Mouse (Mus musculus) liver, postnatal 0 days (tissue): ENCODE data around the gene Stx18. TPM values are rescaled to one million over a fixed set of nuclear protein-coding genes. Genes with fewer than 3 reads are reported as not detected.
A peak's percentile ranks its signal among the peaks of the same experiment; 100 is the strongest.

ENCODE experiments used
- ATAC-seq: fragments of 200-750 bp; cut with Nextera tagmentation; 2 replicates; pipeline ENCODE4 v1.8.0; 2017; ENCODE audit warnings: mild to moderate bottlenecking, moderate library complexity
- DNase-seq: peaks from one replicate; pipeline ENCODE4 v3.0.0-alpha.2; 2016
- H3K27ac ChIP-seq: fragments of 300-500 bp; sonication (generic); 2 replicates; pipeline ENCODE4 v1.5.1; 2014; ENCODE audit warnings: antibody characterized with exemption, moderate library complexity, mild to moderate bottlenecking, low read depth
- H3K27me3 ChIP-seq: fragments of 300-500 bp; sonication (generic); 2 replicates; pipeline ENCODE4 v1.6.1; 2014; ENCODE audit warnings: low read length, control low read depth, mixed read lengths; ENCODE audit not compliant: insufficient read depth
- H3K36me3 ChIP-seq: fragments of 300-500 bp; sonication (generic); replicated peaks from 2 replicates; pipeline ENCODE4 v1.6.1; 2014; ENCODE audit warnings: mild to moderate bottlenecking, control low read depth, low read length, moderate library complexity, mixed read lengths; ENCODE audit not compliant: insufficient read depth
- H3K4me1 ChIP-seq: fragments of 300-500 bp; sonication (generic); 2 replicates; pipeline ENCODE4 v1.6.1; 2014; ENCODE audit warnings: antibody characterized with exemption, mild to moderate bottlenecking, control low read depth; ENCODE audit not compliant: insufficient read depth
- H3K4me2 ChIP-seq: fragments of 300-500 bp; sonication (generic); 2 replicates; pipeline ENCODE4 v1.6.1; 2014; ENCODE audit warnings: low read depth, mild to moderate bottlenecking, low read length, moderate library complexity, mixed read lengths
- H3K4me3 ChIP-seq: fragments of 300-500 bp; sonication (generic); 2 replicates; pipeline ENCODE4 v1.5.1; 2014; ENCODE audit warnings: low read depth, low read length
- H3K9ac ChIP-seq: fragments of 300-500 bp; sonication (generic); replicated peaks from 2 replicates; pipeline ENCODE4 v1.6.1; 2014; ENCODE audit warnings: mild to moderate bottlenecking, moderate library complexity
- H3K9me3 ChIP-seq: fragments of 300-500 bp; sonication (generic); 2 replicates; pipeline ENCODE4 v1.6.1; 2016; ENCODE audit warnings: mild to moderate bottlenecking, control low read depth, low read length, mixed read lengths
- CTCF ChIP-seq: sonication (generic); IDR thresholded peaks from 2 replicates; pipeline ENCODE4 v1.5.1; 2016; ENCODE audit warnings: antibody characterized with exemption, low read depth
- EP300 ChIP-seq: IDR thresholded peaks from 2 replicates; pipeline ENCODE4 v1.6.1; 2016; ENCODE audit warnings: antibody characterized with exemption, low read depth, mild to moderate bottlenecking
- WGBS: fragments of 180-500 bp; shearing (Covaris S2); extraction: QIAGEN DNeasy Blood & Tissue Kit; methylation state at CpG from one replicate; pipeline ENCODE4 v1.1.7; 2014; ENCODE audit not compliant: insufficient replicate concordance; 5-methylcytosine and 5-hydroxymethylcytosine counted together
- polyA plus RNA-seq: library from polyadenylated mRNA; unstranded; fragments of >200 nt; fragmentation: Nextera tagmentation; extraction: Ambion mirVana; gene quantifications from 2 replicates; pipeline ENCODE4 v1.2.1, GENCODE M21; 2015

Gene Stx18
- polyA plus RNA-seq, 1 experiment from 2014 or later = 15.2 TPM

DNA sequence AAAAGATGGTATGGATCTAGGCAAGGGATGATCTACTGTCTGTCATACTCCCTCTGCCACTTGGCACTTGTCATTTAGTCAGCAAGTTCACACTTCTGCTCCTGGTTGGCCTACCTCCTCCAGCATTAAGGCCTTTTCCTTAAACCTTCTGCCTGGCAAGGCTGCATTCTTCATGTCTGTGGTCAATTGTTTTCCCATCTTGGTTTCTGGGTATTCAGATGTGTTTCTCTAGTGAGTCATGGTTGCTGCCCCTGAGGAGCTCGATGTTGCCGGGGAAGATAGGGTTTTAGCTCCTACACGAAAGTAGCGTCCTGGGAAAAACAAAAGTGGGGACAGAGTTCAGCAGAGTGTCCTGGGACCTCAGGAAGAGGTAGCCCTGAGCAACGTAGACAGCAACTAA lies 80.7 kb downstream of the Stx18 start:
- no peaks in the 10 kb centered on the region for H3K27me3 ChIP-seq
- no peak for TF ChIP-seq CTCF
- no peak for TF ChIP-seq EP300
- H3K9ac ChIP-seq = no peak overlapping the region
- H3K4me1 ChIP-seq = no peaks in the 10 kb centered on the region
- H3K27ac ChIP-seq = no peak overlapping the region
- no peak for DNase-seq
- 89% methylated on average over 5 of the region's 5 CpGs for WGBS
- ATAC-seq = no peak
- H3K36me3 ChIP-seq = peaks cover 7% of the 10 kb centered on the region
- no peaks in the 10 kb centered on the region for H3K9me3 ChIP-seq
- no peak overlapping the region for H3K4me2 ChIP-seq
- no peak overlapping the region for H3K4me3 ChIP-seq

DNA sequence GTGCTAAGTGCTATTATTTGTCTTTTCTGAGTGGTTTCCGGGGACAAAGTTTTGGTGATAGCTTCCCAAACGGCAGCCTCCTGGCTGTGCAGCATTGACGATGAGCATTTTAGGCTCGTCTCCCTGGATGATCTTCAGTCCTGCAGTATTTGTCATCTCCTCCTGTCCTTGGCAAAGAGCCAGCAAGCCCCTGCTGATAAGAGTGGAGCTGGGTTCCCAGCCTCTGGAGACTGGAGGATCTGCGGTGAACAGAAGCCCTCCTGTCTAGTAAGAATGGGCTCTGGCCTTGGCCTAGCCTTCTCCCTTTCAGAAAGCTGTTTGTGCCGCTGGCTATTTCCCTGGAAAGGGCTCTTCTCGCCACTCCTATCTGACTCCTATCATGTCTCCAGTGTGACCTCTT lies 83.2 kb downstream of the Stx18 start:
- no peak for DNase-seq
- no peak for TF ChIP-seq EP300
- TF ChIP-seq CTCF = no peak
- 69% methylated on average over 7 of the region's 7 CpGs for WGBS

DNA sequence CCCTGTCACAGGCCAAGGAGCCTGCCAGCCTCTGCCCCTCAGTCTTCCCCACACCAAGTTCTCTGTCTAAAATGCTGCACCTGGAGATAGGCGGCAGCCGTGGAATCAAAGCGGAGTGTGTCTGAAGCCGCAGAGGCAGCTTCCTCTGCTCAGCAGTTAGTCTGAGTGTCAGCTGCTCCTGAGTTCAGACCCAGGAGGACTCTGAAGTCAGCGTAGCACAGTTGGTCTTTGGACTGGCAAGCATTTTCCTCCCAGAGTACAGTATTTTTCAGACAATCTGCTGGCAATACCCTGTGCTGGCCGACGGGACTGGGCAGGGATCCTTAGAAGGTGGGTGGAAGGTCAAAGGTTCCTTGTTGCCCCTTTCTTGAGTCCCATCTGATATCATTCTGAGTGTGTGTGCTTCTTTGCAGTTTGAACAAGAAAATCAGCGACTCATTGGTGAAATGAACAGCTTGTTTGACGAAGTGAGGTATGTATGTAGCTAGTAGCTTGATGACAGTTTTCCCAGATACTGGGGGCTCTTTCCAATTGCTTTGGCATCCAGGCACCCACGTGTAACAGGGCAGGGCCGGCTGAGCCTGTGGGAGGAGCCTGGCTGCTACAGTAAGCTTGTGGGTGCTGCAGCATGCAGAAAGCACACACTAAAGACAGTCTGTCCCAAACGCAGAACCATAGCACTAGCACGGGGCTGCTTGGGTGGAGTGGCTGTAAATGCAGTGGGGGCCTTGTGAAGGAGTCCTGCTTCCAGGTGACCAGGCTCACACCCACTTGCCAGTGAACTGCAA lies 88.2 kb downstream of the Stx18 start:
- 82% methylated on average over 13 of the region's 13 CpGs for WGBS
- Histone ChIP-seq H3K9ac (no peak overlapping the region), H3K9me3 (no peaks in the 10 kb centered on the region), H3K27me3 (no peaks in the 10 kb centered on the region), H3K4me3 (no peak overlapping the region), H3K4me2 (no peak overlapping the region), H3K4me1 (no peaks in the 10 kb centered on the region), H3K27ac (no peak overlapping the region), H3K36me3 (peaks cover 4% of the 10 kb centered on the region)
- ATAC-seq (no peak), DNase-seq (no peak)
- TF ChIP-seq CTCF (no peak), EP300 (no peak)

More for the DNA sequence above, 83.2 kb downstream of the Stx18 start:
- Histone ChIP-seq H3K4me3 (no peak overlapping the region), H3K4me2 (no peak overlapping the region), H3K27me3 (no peaks in the 10 kb centered on the region), H3K36me3 (peaks cover 4% of the 10 kb centered on the region), H3K4me1 (no peaks in the 10 kb centered on the region), H3K27ac (no peak overlapping the region), H3K9ac (no peak overlapping the region), H3K9me3 (no peaks in the 10 kb centered on the region)
- ATAC-seq = no peak

DNA sequence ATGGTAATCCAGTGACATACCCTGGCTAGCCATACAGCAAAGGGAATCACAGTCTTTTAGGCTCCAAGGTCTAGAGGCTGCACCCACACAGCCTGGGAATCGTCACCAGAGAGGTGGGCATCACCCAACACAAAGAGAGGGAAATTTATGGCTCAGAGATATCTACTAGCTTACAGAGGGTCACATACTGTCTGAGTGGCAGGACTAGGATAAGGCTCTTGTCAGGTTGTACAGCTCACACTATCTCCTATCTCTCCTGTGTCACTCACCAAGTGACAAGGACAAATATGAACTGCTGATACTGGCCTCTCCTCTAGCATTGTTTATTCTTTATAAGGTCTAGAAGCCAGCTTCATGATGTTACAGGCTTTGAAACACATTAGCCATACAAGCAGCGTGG lies 90.8 kb downstream of the Stx18 start:
- Histone ChIP-seq H3K4me2 (no peak overlapping the region), H3K36me3 (peaks cover 4% of the 10 kb centered on the region), H3K4me3 (no peak overlapping the region), H3K9ac (no peak overlapping the region), H3K27ac (no peak overlapping the region), H3K4me1 (no peaks in the 10 kb centered on the region), H3K9me3 (no peaks in the 10 kb centered on the region), H3K27me3 (no peaks in the 10 kb centered on the region)
- no peak for DNase-seq
- TF ChIP-seq CTCF = no peak
- 81% methylated on average over 2 of the region's 2 CpGs for WGBS
- ATAC-seq = no peak

DNA sequence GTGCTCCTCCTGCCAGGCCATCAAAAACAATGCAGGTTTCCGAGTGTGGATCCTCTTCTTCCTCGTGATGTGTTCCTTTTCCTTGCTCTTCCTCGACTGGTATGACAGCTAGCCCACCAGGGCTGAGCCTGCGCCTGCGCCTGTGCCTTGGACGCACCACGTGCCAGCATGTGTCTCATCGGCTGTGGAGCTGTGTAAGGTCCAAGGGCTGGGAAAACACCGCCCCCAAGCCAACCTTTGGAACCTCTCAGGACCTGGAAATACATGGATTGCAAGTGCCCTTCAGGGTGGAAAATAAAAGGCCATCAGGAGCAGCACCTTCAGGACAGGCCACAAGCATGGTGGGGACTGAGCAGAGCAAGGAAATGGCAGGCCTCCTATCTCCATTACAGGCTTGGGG lies 97.7 kb downstream of the Stx18 start:
- TF ChIP-seq CTCF = no peak
- TF ChIP-seq EP300 = no peak
- Histone ChIP-seq H3K9ac (no peak overlapping the region), H3K4me2 (no peak overlapping the region), H3K4me3 (no peak overlapping the region), H3K27ac (no peak overlapping the region), H3K4me1 (no peaks in the 10 kb centered on the region), H3K9me3 (no peaks in the 10 kb centered on the region), H3K27me3 (no peaks in the 10 kb centered on the region), H3K36me3 (0 out of 2 replicates have a peak, but pooled peaks cover 2% of the 10 kb centered on the region)
- DNase-seq (no peak), ATAC-seq (peak; percentile 53; the same call in 1 of the 2 replicates)
- WGBS = 75% methylated on average over 9 of the region's 9 CpGs

DNA sequence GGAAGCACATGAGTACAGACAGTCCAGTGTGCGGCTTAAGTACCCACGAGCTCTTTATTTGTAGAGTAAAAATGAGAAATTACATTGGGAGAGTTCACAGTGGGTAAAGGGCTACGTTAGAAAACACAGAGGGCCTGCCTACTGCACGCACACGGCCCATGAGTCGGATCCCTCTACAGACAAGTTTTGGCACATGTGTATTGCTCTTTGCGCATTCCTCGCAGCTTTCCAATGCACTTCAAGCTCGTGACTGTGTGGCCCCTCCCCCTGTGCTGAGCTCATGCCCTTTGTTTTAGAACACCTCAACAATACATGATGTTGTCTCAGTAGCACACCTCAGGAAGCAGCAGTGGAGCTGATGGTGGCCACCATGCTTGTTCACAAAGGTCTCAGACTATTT lies 98.6 kb downstream of the Stx18 start:
- H3K4me1 ChIP-seq = no peaks in the 10 kb centered on the region
- H3K9me3 ChIP-seq = no peaks in the 10 kb centered on the region
- H3K4me2 ChIP-seq = no peak overlapping the region
- no peaks in the 10 kb centered on the region for H3K27me3 ChIP-seq
- no peak overlapping the region for H3K9ac ChIP-seq
- DNase-seq = no peak
- ATAC-seq = no peak
- TF ChIP-seq EP300 (no peak), CTCF (no peak)
- 78% methylated on average over 9 of the region's 9 CpGs for WGBS
- H3K4me3 ChIP-seq = no peak overlapping the region
- H3K27ac ChIP-seq = no peak overlapping the region
- H3K36me3 ChIP-seq = 0 out of 2 replicates have a peak, but pooled peaks cover 2% of the 10 kb centered on the region
